Mouse (Mus musculus) v-Abl transformed pro-B cells (cell line): ENCODE measurements around the gene Armc8.
"Not testable (repeated sequence)": the region's sequence is repeated elsewhere in the genome, so short reads cannot be mapped to it uniquely, and the experiment has no call there.

Source experiments
- in situ Hi-C, 2 experiments: fragments of 400-800 bp; cut with MboI; formaldehyde crosslinking; loops; one replicate each; pipeline ENCODE4 v1.15.1; 2025; ENCODE audit not compliant: unreplicated experiment in 2 of 2

Gene Armc8

GRCm38 (mm10) chr9:99568347-99569070 is at the start of gene Armc8:
Armc8 (minus strand) TSS chr9:99568899.
- in situ Hi-C loops = loop anchor here (25.0 kb wide), 4 partner anchors 581 to 1094 kb away; partner anchors contain the start of genes Faim (in 1 of the 2) and Nck1 (in 1 of the 2)

GRCm38 (mm10) chr9:99612202-99612601 is 43.5 kb upstream of the Armc8 start, which contains the start of gene A4gnt:
A4gnt (plus strand) TSS chr9:99612502.
- in situ Hi-C loops = loop anchor here in 1 of 2 experiments (25.0 kb wide), 1 partner anchor 1575 kb away; no protein-coding TSS in a partner anchor

GRCm38 (mm10) chr9:99603566-99603965 is 34.9 kb upstream of the Armc8 start:
- in situ Hi-C loops = loop anchor here in 1 of 2 experiments (25.0 kb wide), 1 partner anchor 1584 kb away; no protein-coding TSS in a partner anchor

GRCm38 (mm10) chr9:99599127-99599526 is 30.4 kb upstream of the Armc8 start:
- in situ Hi-C loops = not testable (repeated sequence)

GRCm38 (mm10) chr9:99591144-99591543 is 22.4 kb upstream of the Armc8 start:
- in situ Hi-C loops = no loop called here

GRCm38 (mm10) chr9:99587505-99588202 is 19.0 kb upstream of the Armc8 start:
- in situ Hi-C loops = no loop called here

GRCm38 (mm10) chr9:99580655-99581054 is 12.0 kb upstream of the Armc8 start:
- in situ Hi-C loops = loop anchor here in 1 of 2 experiments (5.0 kb wide), 2 partner anchors 118 to 518 kb away; no protein-coding TSS in a partner anchor

GRCm38 (mm10) chr9:99575677-99576480 is 7.2 kb upstream of the Armc8 start, which contains the start of gene Dbr1:
Dbr1 (plus strand) TSS chr9:99575799.
- in situ Hi-C loops = loop anchor here (5.0 to 10.0 kb wide), 6 partner anchors 119 to 971 kb away; partner anchors contain the start of genes Mrps22 (in 2 of the 2) and Cep70 (in 1 of the 2)

GRCm38 (mm10) chr9:99569071-99569397 is 335 bp upstream of the Armc8 start:
- in situ Hi-C loops = loop anchor here (25.0 kb wide), 4 partner anchors 582 to 1093 kb away; partner anchors contain the start of genes Faim (in 1 of the 2) and Nck1 (in 1 of the 2)

GRCm38 (mm10) chr9:99568023-99568346 is 714 bp downstream of the Armc8 start:
- in situ Hi-C loops = loop anchor here (25.0 kb wide), 4 partner anchors 581 to 1094 kb away; partner anchors contain the start of genes Faim (in 1 of the 2) and Nck1 (in 1 of the 2)

GRCm38 (mm10) chr9:99563714-99564113 is 5.0 kb downstream of the Armc8 start:
- in situ Hi-C loops = loop anchor here (25.0 kb wide), 4 partner anchors 576 to 1099 kb away; partner anchors contain the start of genes Faim (in 1 of the 2) and Nck1 (in 1 of the 2)

GRCm38 (mm10) chr9:99560389-99560788 is 8.3 kb downstream of the Armc8 start:
- in situ Hi-C loops = loop anchor here (25.0 kb wide), 4 partner anchors 573 to 1102 kb away; partner anchors contain the start of genes Faim (in 1 of the 2) and Nck1 (in 1 of the 2)

GRCm38 (mm10) chr9:99559557-99559904 is 9.2 kb downstream of the Armc8 start:
- in situ Hi-C loops = loop anchor here (25.0 kb wide), 4 partner anchors 572 to 1103 kb away; partner anchors contain the start of genes Faim (in 1 of the 2) and Nck1 (in 1 of the 2)

GRCm38 (mm10) chr9:99558824-99559556 is 9.7 kb downstream of the Armc8 start:
- in situ Hi-C loops = loop anchor here (25.0 kb wide), 4 partner anchors 572 to 1103 kb away; partner anchors contain the start of genes Faim (in 1 of the 2) and Nck1 (in 1 of the 2)

- in situ Hi-C loops = loop anchor here (25.0 kb wide), 4 partner anchors 570 to 1105 kb away; partner anchors contain the start of genes Faim (in 1 of the 2) and Nck1 (in 1 of the 2)
Measured at GRCm38 (mm10) chr9:99557580-99558300, 11.0 kb downstream of the Armc8 start.

GRCm38 (mm10) chr9:99555253-99555652 is 13.4 kb downstream of the Armc8 start:
- in situ Hi-C loops = loop anchor here (25.0 kb wide), 4 partner anchors 568 to 1107 kb away; partner anchors contain the start of genes Faim (in 1 of the 2) and Nck1 (in 1 of the 2)

GRCm38 (mm10) chr9:99554052-99554451 is 14.6 kb downstream of the Armc8 start:
- in situ Hi-C loops = loop anchor here (25.0 kb wide), 4 partner anchors 567 to 1108 kb away; partner anchors contain the start of genes Faim (in 1 of the 2) and Nck1 (in 1 of the 2)

GRCm38 (mm10) chr9:99553049-99553448 is 15.7 kb downstream of the Armc8 start:
- in situ Hi-C loops = loop anchor here (25.0 kb wide), 4 partner anchors 566 to 1109 kb away; partner anchors contain the start of genes Faim (in 1 of the 2) and Nck1 (in 1 of the 2)
